Mouse (Mus musculus) forebrain, embryonic 13.5 days (tissue): ENCODE data around the gene Cox5b. TPM values are rescaled to one million over a fixed set of nuclear protein-coding genes. Genes with fewer than 3 reads are reported as not detected.

Experiments used
- ATAC-seq: fragments of 200-750 bp; cut with Nextera tagmentation; 2 replicates; pipeline ENCODE4 v1.8.0; 2017
- H3K27ac ChIP-seq: fragments of 300-500 bp; sonication (generic); 2 replicates; pipeline ENCODE4 v1.5.1; 2015; ENCODE audit warnings: inconsistent platforms, mild to moderate bottlenecking, moderate library complexity
- H3K27me3 ChIP-seq: fragments of 300-500 bp; sonication (generic); 2 replicates; pipeline ENCODE4 v1.6.1; 2015; ENCODE audit warnings: mild to moderate bottlenecking, inconsistent platforms
- H3K36me3 ChIP-seq: fragments of 300-500 bp; sonication (generic); 2 replicates; pipeline ENCODE4 v1.6.1; 2015; ENCODE audit warnings: mild to moderate bottlenecking, inconsistent platforms; ENCODE audit not compliant: poor library complexity, severe bottlenecking
- H3K4me1 ChIP-seq: fragments of 300-500 bp; sonication (generic); 2 replicates; pipeline ENCODE4 v1.6.1; 2015; ENCODE audit warnings: inconsistent platforms
- H3K4me2 ChIP-seq: fragments of 300-500 bp; sonication (generic); 2 replicates; pipeline ENCODE4 v1.6.1; 2015; ENCODE audit warnings: inconsistent platforms, mild to moderate bottlenecking, moderate library complexity
- H3K4me3 ChIP-seq: fragments of 300-500 bp; sonication (generic); 2 replicates; pipeline ENCODE4 v1.5.1; 2015; ENCODE audit warnings: mild to moderate bottlenecking, inconsistent platforms
- H3K9ac ChIP-seq: fragments of 300-500 bp; sonication (generic); 2 replicates; pipeline ENCODE4 v1.6.1; 2015; ENCODE audit warnings: mild to moderate bottlenecking, inconsistent platforms
- H3K9me3 ChIP-seq: fragments of 300-500 bp; sonication (generic); replicated peaks from 2 replicates; pipeline ENCODE4 v1.6.1; 2016; ENCODE audit warnings: inconsistent platforms
- WGBS: fragments of 180-500 bp; shearing (Covaris S2); methylation state at CpG from one replicate; pipeline ENCODE4 v1.1.7; 2015; 5-methylcytosine and 5-hydroxymethylcytosine counted together
- polyA plus RNA-seq: library from polyadenylated mRNA; unstranded; fragments of >200 nt; fragmentation: Nextera tagmentation; extraction: Ambion mirVana; gene quantifications from 2 replicates; pipeline ENCODE4 v1.2.1, GENCODE M21; 2015

The Cox5b gene
- polyA plus RNA-seq, 1 experiment from 2014 or later = 572 TPM

DNA sequence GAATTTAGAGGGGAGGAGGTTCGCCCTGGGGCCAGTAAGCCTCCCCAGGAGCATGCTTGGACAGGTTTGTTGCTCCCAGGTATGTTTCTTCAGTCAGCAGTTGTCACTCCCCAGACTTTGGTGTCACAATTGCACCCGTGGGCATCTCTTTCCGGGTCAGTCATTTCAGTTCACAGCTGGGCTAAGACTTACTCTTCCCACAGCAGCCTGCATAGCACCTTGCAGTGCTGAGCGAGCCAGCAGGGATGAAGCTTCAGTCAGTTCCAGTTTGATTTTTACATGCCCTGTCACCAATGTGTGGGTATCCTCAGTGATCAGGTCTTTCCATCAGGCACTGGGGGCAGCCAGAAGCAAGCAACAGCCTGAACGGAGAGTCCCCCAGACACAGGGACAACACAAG is 5.8 kb downstream of the Cox5b start:
- H3K27ac ChIP-seq = no peak overlapping the region
- H3K4me3 ChIP-seq = no peak overlapping the region
- ATAC-seq = no peak
- no peak overlapping the region for H3K4me2 ChIP-seq
- peaks cover 65% of the 10 kb centered on the region for H3K36me3 ChIP-seq
- peaks cover 8% of the 10 kb centered on the region for H3K4me1 ChIP-seq
- no peak overlapping the region for H3K9ac ChIP-seq
- H3K9me3 ChIP-seq = no peaks in the 10 kb centered on the region
- H3K27me3 ChIP-seq = no peaks in the 10 kb centered on the region
- WGBS = 77% methylated on average over 5 of the region's 5 CpGs

DNA sequence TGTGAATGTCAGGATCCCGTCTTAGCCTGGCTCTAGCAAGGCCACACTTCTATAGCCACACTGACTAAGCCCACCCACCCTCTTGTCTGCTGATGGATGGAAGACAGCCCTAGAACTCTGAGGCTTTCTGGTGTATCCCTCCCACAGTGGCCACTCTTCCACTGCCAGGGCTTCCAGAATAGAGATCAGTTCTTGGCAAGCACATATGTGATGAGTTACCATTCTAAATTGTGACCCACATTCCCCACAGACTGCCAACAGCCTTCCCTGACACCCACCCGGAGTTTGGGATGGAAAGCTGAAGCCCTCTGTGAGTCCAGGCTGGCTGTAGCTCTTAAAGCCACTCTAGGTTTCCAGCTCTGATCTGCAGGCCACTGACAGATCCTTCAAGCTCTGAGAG is 15.9 kb downstream of the Cox5b start:
- Histone ChIP-seq H3K4me3 (no peak overlapping the region), H3K4me2 (no peak overlapping the region), H3K36me3 (peaks cover 58% of the 10 kb centered on the region), H3K9ac (no peak overlapping the region), H3K27me3 (no peaks in the 10 kb centered on the region), H3K9me3 (no peaks in the 10 kb centered on the region), H3K27ac (no peak overlapping the region), H3K4me1 (peaks cover 19% of the 10 kb centered on the region)
- ATAC-seq = no peak
- WGBS = 85% methylated on average over 2 of the region's 2 CpGs

DNA sequence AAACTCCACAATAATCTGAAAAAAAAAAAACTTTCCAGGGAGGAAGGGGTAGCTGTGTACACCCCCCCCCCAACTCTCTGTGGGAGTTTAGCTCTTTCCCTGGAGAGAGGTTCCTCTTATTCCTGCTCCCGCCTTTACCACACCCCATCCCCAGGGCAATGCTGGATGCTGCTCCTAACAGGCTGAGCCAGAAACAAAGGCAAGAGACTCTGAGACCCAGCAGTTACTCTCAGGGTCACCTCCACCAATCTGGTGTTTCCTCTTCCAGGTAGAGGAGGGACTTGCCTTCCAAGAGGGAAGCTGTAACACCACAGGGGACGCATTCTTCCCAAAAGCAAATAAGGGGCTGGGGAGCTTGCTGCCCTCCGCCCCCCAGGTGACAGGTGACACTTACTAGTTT is 16.5 kb downstream of the Cox5b start:
- peaks cover 51% of the 10 kb centered on the region for H3K36me3 ChIP-seq
- no peak overlapping the region for H3K27ac ChIP-seq
- no peaks in the 10 kb centered on the region for H3K27me3 ChIP-seq
- peak overlapping the region; percentile 80 for H3K4me2 ChIP-seq
- peak overlapping the region; percentile 94; the same call in 1 of the 2 replicates for H3K9ac ChIP-seq
- H3K4me3 ChIP-seq = no peak overlapping the region
- ATAC-seq = no peak
- WGBS = 80% methylated on average over 3 of the region's 3 CpGs
- no peaks in the 10 kb centered on the region for H3K9me3 ChIP-seq
- peaks cover 19% of the 10 kb centered on the region for H3K4me1 ChIP-seq

DNA sequence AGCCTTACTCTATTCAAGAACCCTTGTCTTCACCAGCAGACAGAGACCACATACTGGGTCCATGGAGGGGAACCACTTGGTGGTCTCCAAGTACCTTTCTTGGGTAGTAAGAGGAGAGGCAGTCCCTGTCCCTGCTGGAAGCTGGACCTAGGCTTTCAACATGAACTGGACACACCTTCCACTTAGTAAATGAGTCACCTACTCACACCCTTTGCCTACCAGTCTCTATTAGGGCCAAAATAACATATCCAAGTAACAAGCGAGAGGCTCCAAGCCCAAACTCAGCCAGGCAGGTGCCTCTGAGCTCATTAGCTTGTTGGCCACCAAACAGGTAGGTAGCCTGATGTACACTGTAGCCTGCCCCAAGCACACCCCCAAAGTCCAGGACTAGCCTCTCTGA is 17.4 kb downstream of the Cox5b start:
- H3K27me3 ChIP-seq = no peaks in the 10 kb centered on the region
- 82% methylated on average over 1 of the region's 1 CpGs for WGBS

DNA sequence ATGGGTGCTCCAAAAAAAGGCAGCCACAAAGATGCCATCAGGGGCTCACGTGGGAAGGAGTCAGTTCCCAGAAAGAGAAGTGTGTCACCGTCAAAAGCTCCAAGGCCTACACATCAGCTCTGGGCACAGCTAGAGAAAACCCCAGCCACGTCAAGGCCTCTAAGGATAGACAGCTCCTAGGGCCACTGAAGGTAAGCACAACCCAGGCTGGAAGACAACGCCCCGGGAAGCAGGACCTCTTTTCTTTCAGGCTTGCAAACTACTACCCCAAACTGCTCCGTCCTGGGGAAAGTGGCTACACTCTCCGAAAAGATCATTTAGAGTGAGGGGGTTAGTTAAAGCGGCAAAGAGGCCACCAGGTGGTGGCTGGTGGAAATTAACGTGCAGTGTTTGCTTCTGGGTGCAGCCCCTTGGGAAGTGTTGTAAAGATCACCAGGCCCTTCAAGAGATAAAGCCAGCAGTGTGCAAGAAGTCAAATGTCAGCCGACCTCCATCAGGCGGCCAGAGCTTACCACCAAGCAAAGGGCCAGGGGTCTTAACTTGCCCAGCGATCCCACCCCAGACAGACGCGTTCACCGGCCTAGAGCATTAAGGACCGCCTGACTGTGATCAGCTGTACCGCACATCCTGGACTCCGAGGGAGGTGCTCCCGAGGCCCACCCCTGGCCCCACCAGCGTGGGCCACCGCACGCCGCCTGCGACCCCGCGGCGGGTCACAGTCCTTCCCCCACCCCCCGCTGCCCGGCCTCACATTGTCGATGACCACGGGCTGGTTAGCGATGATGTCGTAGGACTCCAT is 18.0 kb downstream of the Cox5b start:
- Histone ChIP-seq H3K4me3 (peak overlapping the region; percentile 95), H3K27me3 (no peaks in the 10 kb centered on the region), H3K36me3 (peaks cover 37% of the 10 kb centered on the region), H3K27ac (peak overlapping the region; percentile 54), H3K4me1 (peaks cover 19% of the 10 kb centered on the region), H3K4me2 (peak overlapping the region; percentile 80), H3K9ac (peak overlapping the region; percentile 94), H3K9me3 (peaks cover 4% of the 10 kb centered on the region; the same call in 1 of the 2 replicates)
- WGBS = under 1% methylated on average over 31 of the region's 33 CpGs
- peak; percentile 77 for ATAC-seq

More for the DNA sequence above, 17.4 kb downstream of the Cox5b start:
- peaks cover 2% of the 10 kb centered on the region; the same call in 1 of the 2 replicates for H3K9me3 ChIP-seq
- peaks cover 19% of the 10 kb centered on the region for H3K4me1 ChIP-seq
- peak overlapping the region; percentile 80 for H3K4me2 ChIP-seq
- no peak for ATAC-seq
- H3K27ac ChIP-seq = no peak overlapping the region
- peak overlapping the region; percentile 94 for H3K9ac ChIP-seq
- H3K36me3 ChIP-seq = peaks cover 43% of the 10 kb centered on the region
- peak overlapping the region; percentile 95 for H3K4me3 ChIP-seq

DNA sequence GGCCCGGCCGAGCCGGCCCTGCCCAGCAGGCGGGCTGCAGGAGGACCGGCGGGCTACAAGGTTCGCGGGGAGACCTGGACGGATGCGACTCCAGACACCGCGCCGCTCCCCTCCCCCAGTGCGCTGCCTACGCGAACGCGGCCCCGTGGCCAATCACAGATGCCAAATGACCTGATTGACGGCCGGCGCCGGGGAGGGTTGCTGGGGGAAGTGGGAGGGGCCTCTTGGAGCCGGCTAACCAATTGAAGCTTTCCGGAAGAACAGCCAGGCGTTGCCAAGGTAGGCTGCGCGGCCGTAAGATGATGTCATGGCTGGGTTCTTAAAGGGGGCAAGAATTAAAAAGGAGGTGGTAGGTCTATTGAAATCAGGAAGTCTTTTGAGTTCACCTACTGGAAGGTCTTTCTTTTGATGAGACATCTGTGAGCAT is 18.6 kb downstream of the Cox5b start, which contains the start of gene 4933424G06Rik:
Gene 4933424G06Rik (plus strand): TSS at position 296 of the 427 bp plus-strand sequence.
- Histone ChIP-seq H3K36me3 (peaks cover 31% of the 10 kb centered on the region), H3K4me3 (peak within 1 kb of the TSS; percentile 95), H3K4me1 (peaks cover 19% of the 10 kb centered on the region), H3K27me3 (no peaks in the 10 kb centered on the region), H3K4me2 (peak within 1 kb of the TSS; percentile 80), H3K9me3 (peaks cover 4% of the 10 kb centered on the region; the same call in 1 of the 2 replicates), H3K9ac (peak within 1 kb of the TSS; percentile 94), H3K27ac (peak within 1 kb of the TSS; percentile 54)
- ATAC-seq = peak; percentile 98
- 2% methylated on average over 29 of the region's 29 CpGs for WGBS

DNA sequence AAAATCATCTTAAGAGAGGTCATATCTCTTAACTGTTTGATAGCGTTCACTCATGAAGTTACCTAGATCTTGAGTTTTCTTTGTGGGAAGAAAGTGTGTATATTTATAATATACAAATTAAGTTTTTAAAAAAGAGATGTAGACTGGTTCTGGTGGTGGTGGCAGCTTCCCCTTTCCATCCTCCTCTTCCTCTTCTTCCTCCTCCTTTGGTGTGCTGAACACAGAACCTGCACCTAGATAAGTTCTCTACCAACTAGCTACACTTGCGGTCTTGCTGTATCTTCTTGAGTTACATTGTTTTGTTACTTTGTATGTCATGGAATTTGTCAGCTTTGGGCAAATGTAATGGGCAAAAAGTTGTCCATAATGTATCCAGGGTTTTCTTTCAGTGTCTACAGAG is 19.9 kb downstream of the Cox5b start:
- Histone ChIP-seq H3K27ac (no peak overlapping the region), H3K27me3 (no peaks in the 10 kb centered on the region), H3K9me3 (peaks cover 4% of the 10 kb centered on the region; the same call in 1 of the 2 replicates), H3K4me2 (no peak overlapping the region), H3K36me3 (peaks cover 18% of the 10 kb centered on the region), H3K9ac (no peak overlapping the region), H3K4me1 (peaks cover 19% of the 10 kb centered on the region), H3K4me3 (no peak overlapping the region)
- 96% methylated on average over 2 of the region's 2 CpGs for WGBS
- ATAC-seq = no peak

DNA sequence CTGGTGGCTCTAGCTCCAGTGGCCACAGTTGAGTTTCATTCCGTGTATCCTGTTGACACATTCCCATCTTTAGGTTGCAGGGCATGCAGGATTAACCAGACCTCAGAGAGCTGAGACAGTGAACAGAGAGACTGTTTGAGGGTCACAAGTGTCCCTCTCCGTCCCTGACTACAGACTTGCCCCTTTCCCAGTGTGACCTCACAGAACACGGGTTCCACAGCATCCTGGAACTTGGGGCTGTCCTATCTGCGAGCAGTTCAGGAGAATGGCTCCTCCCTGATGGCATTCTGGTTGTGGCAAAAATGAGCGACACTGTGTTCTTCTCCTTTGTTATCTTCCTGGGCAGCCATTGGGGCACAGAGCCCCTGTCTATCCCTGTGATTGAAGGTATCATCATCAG is 23.1 kb downstream of the Cox5b start, which contains the start of gene Actr1b:
Gene Actr1b (minus strand): TSS at position 112 of the 400 bp plus-strand sequence.
- Histone ChIP-seq H3K36me3 (no peaks in the 10 kb centered on the region), H3K27ac (no peak within 1 kb of the TSS), H3K4me3 (no peak within 1 kb of the TSS), H3K4me1 (no peaks in the 10 kb centered on the region), H3K9ac (no peak within 1 kb of the TSS), H3K9me3 (peaks cover 4% of the 10 kb centered on the region; the same call in 1 of the 2 replicates), H3K4me2 (no peak within 1 kb of the TSS), H3K27me3 (no peaks in the 10 kb centered on the region)
- WGBS = 83% methylated on average over 5 of the region's 5 CpGs
- ATAC-seq = no peak

DNA sequence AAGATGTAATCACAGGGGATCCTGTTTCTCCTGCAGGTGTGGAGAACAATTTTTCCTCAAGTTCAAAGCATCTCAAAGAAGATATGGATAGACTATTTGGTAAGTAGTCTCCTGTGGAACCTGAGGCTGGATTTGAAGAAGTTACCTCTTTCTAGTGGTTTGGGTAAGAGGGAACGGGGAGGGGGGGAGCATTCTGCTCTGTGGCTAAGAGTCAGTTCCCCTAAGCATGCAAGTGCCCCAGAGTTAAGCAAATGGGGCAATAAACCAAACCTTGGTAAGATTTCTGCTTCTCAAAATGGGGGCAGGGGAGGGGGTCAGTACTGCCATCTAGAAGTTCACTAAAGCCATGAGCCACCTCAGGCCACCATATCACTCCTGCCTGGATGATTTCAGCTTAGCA is 27.5 kb downstream of the Cox5b start:
- no peak overlapping the region for H3K9ac ChIP-seq
- no peaks in the 10 kb centered on the region for H3K27me3 ChIP-seq
- H3K9me3 ChIP-seq = no peaks in the 10 kb centered on the region
- H3K4me1 ChIP-seq = no peaks in the 10 kb centered on the region
- H3K27ac ChIP-seq = no peak overlapping the region
- H3K4me3 ChIP-seq = no peak overlapping the region
- WGBS = 86% methylated on average over 1 of the region's 1 CpGs
- H3K36me3 ChIP-seq = no peaks in the 10 kb centered on the region
- no peak overlapping the region for H3K4me2 ChIP-seq
- ATAC-seq = no peak

DNA sequence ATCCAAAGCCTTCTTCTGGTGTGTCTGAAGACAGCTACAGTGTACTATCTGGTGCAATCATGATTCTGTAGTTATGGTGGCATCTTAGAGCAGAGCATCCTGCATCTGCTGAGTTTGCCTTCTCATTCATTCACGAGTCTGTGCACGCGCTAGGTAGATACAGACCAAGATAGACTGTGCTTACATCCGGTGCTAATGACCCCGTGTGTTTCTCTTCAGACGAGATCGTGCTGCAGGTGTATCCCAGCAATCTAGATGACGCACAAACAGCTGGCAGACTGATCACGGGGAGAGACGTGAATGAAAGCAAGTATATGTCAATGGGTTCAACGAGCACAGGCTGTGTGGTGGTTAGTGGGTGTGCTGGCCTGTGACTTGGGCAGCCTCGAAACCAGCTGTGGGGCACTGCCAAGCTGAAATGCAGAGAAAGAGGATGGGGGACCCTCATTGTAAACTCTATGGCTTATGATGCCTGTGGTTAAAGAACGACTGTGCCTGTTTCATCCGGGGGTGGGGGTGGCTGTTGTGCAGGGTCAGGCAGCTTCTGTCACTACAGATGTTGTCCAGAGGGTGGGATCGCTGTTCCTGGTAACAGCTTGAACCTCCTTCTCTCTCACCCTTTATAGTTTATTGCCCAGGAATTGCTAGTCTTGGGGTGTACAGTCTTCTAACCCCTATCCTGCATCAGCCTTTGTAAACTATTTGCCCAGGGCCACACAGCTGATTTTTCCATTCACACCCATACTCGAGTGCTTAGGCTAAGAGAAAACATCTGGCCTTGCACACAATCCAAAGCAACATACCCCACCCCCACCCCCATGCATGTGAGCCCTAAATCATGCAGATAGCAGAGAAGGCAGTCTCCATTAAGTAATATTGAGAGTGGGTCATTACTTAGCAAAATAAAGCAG is 32.2 kb downstream of the Cox5b start:
- Histone ChIP-seq H3K9me3 (no peaks in the 10 kb centered on the region), H3K27ac (no peak overlapping the region), H3K27me3 (no peaks in the 10 kb centered on the region), H3K36me3 (no peaks in the 10 kb centered on the region), H3K4me2 (no peak overlapping the region), H3K4me1 (no peaks in the 10 kb centered on the region), H3K4me3 (no peak overlapping the region), H3K9ac (no peak overlapping the region)
- WGBS = 78% methylated on average over 16 of the region's 16 CpGs
- no peak for ATAC-seq

DNA sequence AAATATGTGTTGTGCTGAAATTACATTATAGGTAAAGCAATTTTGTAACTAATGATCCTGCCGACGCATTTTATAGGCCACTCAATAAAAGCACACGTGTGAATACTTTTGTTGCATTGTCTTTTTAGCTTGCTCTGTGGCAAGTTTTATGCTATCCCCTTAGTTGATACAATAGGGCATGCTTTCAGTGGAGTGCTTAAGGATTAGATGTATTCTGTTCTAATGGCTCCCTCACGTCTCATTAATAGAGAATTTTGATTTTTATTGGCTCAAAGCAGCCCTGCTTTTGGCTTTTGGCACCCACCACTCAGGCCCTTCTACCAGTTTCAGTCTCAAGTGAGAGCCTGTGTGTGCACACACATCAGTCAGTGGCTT is 32.8 kb downstream of the Cox5b start:
- Histone ChIP-seq H3K4me2 (no peak overlapping the region), H3K9me3 (no peaks in the 10 kb centered on the region), H3K4me1 (no peaks in the 10 kb centered on the region), H3K36me3 (no peaks in the 10 kb centered on the region), H3K9ac (no peak overlapping the region), H3K27ac (0 out of 2 replicates have a peak overlapping the region, but pooled peaks have one; percentile 35), H3K4me3 (no peak overlapping the region), H3K27me3 (no peaks in the 10 kb centered on the region)
- WGBS = 54% methylated on average over 4 of the region's 4 CpGs
- no peak for ATAC-seq

DNA sequence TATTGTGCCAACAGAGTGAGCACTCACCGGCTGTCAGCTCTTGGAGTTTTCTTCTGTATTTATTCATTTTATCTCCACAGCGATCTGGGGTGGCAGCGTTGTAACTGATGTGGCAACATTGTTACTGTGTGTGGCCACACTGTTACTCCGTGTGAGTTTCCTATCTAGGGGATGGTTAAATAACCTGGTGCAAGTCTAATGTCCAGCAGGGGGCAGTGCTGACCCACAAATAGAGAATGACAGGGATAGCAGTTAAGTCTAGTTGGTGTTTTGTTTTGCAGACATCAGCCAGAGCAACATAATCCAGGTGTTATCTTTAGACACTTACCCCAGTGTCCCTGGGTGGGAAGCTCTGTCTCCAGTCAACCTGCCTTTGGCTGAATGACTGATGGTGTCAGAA is 46.1 kb downstream of the Cox5b start:
- no peaks in the 10 kb centered on the region for H3K4me1 ChIP-seq
- WGBS = 7% methylated on average over 4 of the region's 4 CpGs

More for the DNA sequence above, 46.1 kb downstream of the Cox5b start:
- Histone ChIP-seq H3K4me3 (no peak overlapping the region), H3K9me3 (no peaks in the 10 kb centered on the region), H3K9ac (no peak overlapping the region), H3K27me3 (no peaks in the 10 kb centered on the region; the same call in 1 of the 2 replicates), H3K4me2 (no peak overlapping the region), H3K27ac (no peak overlapping the region), H3K36me3 (no peaks in the 10 kb centered on the region)
- ATAC-seq = 0 out of 2 replicates have a peak, but pooled peaks have one; percentile 43
